Mouse (Mus musculus) heart, adult 9 months (tissue): Measurements from ENCODE around the gene Psme3.

Experiments
- DNase-seq, 2 experiments: peaks; one replicate each; pipeline ENCODE4 v3.0.0; 2022; ENCODE audit warnings: low spot score in 2 of 2

Psme3 gene

DNA sequence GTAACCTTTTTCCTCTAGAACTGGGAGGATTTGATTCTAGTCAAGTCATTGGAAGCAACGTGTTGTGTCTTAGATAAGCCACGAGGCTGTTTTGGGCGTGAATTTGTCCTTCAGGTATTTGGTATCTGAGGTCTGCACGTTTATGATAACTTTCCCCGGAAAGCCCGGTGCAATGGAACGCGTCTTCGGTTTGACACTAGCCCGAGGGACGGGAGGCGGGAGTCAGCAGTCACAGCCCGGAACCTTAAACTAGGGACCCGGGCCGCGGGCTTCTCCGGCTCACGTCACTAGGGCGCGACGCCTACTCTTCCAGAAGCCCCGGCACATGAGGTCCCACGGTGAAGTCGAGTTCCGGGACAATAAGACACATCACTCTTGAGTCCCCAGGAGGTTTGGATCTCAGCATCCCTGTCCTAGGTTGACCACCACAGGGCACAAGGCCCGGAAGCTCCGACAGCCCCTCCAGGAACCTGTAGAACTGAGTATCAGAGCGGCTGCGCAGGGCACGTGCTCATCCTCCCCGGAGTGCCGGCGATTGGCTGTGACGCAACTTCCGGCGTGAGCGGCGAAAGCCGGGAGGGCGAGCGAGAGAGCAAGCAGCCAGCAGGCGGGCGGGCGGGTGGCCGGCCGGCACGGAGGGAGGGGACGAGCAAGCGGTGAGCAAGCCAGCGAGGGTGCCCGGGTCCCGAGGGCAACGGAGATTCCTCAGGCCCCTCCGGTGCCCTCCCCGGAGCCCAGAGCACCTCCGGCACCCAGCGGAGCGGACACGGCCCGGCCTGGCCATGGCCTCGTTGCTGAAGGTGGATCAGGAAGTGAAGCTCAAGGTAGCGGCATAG lies at the start of gene Psme3:
Gene Psme3 (plus strand): TSS at position 549 of the 836 bp plus-strand sequence.
- peak; percentile 93 to 95 for DNase-seq

DNA sequence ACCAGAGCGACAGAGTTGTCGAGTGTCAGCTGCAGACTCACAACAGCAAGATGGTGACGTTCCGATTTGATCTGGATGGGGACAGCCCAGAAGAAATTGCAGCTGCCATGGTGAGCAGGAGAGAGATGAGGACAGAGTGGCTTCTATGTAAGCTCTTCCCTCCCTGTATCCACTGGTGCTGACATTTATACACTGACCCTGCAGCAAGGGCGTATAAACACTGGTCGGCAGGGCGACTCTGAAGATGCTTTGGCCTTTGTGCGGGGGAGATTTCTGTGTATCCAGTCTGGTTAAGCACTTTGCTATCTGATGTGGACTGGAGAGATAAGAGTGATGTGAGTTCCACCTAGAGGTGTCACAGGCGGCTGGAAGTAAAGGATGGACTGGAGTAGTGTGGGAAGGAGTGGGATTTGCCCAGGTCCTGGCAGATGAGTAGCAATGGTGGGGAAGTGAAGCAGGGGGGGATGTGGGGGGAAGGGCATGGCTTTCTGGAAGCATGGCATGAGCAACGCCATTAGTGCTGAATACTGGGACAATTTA lies 46.4 kb upstream of the Psme3 start:
- DNase-seq: no peak

DNA sequence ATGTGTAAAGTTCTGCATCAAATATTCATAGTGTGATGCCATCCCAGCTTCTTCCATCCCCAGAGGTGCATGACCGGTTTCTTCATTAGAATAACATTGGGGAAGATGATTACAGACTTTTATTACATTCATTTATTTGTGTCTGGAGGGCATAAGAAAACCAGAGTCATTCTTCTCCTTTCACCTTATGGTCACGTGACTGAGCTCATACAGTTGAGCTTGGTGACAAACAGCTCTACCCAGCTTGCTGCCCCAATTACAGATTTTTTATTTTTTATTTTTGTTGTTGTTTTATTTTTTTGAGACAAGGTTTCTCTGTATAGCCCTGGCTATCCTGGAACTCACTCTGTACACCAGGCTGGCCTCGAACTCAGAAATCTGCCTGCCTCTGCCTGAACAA lies 43.6 kb upstream of the Psme3 start:
- DNase-seq: no peak

DNA sequence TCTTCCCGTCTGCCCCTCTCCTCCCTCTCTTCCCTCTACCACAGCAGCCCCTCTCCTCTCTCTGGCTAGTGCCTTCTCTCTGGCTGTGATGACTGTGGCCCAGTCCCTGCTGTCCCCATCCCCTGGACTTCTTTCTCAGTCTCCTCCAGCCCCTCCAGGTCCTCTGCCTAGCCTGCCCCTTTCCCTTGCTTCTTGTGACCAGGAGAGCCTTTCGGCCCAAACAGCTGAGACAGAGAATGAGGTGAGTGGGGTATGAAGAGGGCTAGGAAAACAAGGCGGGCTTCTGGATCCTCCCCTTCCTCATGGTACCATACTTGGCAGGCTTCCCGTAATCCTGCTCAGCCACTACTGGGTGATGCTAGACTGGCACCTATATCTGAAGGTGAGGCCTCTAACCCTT lies 40.7 kb upstream of the Psme3 start:
- no peak for DNase-seq

DNA sequence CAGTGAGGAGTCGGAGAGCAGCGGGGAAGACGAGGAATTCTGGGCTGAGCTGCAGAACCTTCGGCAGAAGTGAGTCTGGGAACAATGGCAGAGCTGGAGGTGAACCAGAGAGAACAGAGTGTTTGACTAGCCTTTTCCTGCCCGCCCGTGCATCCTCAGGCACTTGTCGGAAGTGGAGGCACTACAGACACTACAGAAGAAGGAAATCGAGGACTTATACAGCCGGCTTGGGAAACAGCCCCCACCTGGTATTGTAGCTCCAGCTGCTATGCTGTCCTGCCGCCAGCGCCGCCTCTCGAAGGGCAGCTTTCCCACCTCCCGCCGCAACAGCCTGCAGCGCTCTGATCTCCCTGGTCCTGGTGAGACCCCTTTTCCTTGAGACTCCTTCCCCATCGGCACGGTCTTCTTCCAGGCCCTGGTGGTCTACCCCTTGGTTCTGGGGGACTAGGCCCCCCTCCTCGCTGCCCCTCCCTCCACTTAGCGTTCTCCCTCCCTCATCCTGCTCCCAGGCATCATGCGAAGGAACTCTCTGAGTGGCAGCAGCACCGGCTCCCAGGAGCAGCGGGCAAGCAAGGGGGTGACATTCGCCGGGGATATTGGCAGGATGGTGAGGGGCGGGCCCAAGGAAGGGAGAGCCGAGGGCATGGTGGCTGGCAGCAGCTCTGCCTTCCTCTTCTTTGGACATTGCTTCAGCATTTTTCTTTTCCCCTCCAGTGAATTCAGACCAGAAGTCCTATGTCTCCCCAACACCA lies 39.5 kb upstream of the Psme3 start:
- DNase-seq: no peak

DNA sequence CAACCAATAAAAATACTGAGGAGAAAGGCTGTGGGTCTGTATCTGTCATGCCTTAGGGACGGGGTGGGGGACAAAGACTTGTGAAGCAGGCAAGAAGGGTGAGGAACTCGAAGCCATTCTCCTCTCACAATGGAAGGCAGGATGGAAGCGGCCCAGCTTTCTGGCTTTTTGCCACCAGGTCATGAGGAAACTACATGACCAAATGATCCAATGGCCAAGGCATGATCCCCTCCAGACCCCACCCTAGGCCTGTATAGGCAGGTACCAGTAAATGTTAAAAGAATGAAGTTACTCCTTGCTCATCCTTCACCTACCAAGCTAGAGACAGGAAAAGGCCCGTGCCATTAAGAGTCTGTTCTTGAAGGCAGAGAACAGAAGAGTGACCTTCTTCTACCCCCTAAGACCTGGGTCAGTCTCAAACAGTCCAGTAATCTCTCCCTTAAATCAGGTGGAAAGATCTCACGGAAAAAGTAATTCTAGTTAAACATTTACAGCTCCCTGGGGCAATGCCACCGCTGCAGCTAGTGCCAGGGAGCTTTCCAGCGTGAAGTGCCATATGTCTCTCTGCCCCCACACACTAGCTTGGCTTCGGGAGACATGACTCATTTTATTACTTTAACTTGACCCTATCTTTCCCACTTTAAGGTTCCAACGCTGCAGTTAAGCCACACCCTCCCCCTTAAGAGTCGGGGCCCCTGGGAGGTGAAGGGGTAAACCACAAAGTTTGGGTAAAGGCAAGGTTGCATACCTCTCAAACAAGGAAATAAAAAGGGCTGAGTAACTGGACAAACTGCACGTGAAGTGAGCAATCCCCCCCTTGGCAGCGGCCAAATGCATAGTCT lies 38.4 kb upstream of the Psme3 start:
- DNase-seq: no peak

DNA sequence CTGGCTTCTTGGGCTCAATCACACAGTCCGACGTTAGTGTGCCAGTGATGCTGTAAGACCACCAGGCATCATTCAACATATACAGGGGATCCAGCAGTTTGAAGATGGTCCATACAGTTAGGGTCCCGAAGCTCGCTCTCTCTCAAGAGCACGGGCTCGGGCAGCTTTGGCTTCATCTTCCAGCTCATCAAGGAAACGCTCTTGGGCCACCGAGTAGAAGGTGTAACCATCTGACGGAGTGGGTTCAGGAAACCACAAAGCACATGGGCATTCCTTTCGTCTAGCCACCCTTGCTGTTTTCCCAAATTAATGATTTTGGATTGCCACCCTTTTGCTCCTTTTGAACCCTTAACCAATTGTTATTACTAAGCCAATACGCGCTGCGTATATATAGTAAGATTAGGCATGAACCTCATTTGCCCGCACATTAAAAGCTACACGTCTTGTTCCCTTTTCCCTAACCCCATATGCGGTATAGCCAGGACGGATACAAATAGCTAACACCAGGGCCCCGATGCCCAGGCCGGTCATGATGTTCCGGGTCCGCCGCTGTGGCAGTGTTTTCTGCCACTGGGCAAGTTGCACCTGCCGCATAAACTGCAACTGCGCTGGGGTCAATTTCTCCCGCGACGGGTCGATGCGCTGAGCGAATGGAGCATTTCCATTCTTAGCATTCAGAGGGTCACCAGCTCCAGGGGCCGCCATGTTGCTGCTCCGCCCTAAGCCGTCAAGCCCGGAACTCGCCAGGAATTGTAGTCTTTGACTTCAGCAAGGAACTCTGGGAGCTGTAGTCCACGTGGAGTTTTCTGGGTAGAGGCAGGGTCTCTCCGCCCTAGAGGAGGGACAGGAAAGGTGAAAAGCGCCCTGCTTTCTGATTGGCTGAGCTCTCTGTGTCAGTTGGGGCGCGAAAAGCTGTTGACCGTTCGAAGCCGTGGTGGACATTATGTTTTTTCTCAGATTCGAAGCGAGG lies 37.5 kb upstream of the Psme3 start, which contains the start of the genes Cntd1 and Coa3:
Gene Cntd1 (plus strand): TSS at position 790 of the 970 bp plus-strand sequence.
Gene Coa3 (minus strand): TSS at position 892 of the 970 bp plus-strand sequence.
- peak; percentile 86 to 87 for DNase-seq

DNA sequence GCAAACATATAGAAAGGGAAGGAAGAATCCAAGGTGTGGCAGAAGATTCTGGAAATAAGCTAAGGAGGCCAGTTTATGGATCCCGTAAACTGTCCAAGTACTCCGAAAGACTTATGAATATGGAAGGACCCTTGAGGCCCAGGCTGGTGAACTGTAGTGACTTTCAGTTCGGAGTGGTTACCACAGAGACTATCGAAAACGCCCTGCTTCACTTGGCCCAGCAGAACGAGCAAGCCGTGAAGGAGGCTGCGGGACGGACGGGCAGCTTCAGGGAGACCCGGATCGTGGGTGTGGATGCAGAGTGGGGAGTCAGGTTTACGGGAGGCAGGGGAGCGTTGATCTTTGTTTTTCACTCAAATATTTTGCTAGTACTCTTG lies 36.8 kb upstream of the Psme3 start:
- no peak for DNase-seq

DNA sequence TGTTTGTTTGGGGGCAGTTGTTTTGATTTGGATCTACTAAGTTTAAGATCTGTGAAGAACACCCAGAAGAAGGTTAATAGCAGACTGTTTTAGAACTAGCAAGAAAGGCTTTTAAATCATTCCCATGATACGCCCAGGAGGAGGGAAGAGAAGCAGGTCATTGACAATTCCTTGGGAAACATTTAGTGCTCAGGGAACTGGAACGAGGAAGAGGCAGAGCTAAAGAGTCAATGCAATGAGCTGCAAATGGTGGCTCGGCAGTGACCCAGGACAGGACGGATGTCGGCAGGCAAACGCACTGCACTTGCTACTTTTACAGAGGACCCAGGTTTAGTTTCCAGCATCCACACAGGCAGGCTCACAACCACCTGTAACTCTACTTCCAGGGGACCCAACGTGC lies 35.2 kb upstream of the Psme3 start:
- DNase-seq: no peak

DNA sequence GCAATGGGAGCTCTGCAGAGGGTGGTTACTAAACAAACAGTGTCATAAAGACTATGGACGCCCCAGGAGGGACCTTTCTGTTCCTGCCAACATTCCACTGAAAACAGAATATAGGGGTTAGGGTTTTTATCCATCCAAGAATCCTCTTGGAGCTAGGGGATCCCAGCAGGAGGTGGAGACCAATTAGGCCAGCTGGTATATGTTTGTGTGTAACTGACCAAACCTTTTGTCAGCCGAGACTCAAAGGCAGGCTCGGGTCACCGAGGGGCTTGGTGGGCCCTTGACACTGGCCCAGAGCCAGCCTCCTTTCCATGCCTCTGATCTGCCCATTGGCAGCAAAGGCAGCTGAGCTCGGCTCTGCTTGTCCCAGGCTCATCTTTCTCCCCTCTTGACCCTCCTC lies 33.1 kb upstream of the Psme3 start:
- DNase-seq: no peak

DNA sequence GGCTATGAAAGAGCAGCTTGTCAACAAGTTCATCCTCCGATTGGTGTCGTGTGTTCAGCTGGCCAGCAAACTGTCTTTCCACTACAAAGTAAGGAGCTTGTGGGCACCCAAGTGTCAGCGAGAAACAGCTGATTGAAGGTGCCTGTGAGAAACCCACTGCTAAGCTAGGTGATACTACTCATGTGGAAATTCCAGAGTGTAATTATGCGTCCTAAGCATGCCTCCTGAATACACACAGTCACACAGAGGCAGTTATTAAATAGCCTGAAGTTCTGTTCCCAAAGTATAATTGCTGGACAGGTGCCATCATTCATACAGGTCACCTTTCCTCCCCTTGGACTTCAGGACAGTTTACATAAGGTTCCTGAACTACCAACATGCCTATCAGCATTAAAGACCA lies 32.2 kb upstream of the Psme3 start:
- DNase-seq: no peak

DNA sequence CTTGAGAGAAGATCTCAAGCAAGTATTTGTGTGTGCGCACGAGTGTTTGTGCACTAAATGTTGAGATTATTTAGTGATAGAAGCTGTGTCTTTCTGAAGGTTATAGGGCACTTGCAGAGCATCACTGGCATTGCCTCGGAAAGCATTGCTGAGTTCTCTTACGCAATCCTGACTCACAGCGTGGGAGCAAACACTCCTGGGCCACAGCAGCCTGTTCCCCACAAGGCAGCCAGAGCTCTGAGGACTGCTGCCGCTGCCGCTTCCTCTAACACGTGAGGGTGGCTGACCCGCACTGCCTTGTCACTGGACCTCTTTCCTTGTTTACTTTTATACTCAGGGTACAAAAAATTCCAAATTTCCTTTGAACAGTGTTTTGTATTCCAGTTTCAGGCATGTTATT lies 28.7 kb upstream of the Psme3 start:
- DNase-seq: peak; percentile 32 to 40

DNA sequence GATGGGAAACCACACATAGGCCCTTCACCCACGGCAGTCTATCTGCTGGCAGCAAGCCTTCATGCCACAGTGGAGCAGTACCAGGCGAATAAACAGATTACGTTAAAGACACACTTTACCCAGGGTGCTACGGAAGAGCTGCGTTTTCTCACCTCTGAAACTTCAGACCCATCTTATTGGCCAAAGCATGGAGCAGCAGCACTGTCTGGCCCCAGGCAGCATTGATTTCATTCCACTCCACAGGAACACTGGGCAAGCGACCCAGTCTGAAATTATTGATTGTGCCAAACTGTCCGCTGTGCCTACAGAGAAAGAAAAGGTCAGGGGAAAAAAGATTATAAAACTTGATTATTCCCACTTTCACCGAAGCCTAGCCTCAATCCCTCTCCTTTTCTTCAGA lies 24.8 kb upstream of the Psme3 start:
- no peak for DNase-seq

DNA sequence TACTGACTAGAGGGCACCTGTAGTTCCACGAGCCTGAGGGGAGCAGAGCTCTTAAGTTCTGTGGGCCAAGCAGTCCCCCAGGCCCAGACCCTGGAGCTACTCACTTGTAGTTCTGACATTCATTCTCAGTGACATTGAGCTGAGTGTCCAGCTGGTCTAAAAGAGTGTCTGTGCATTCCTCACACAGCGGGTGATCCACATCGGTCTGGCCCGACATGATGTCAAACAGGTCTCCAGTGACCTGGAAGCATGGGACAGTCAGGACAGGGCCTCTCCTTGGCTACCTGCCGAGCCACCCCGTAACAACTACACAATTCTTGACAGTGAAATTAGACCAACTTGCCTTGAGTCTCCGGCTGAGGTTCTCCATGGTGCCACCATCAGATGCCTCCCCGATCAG lies 20.8 kb upstream of the Psme3 start:
- DNase-seq: no peak

DNA sequence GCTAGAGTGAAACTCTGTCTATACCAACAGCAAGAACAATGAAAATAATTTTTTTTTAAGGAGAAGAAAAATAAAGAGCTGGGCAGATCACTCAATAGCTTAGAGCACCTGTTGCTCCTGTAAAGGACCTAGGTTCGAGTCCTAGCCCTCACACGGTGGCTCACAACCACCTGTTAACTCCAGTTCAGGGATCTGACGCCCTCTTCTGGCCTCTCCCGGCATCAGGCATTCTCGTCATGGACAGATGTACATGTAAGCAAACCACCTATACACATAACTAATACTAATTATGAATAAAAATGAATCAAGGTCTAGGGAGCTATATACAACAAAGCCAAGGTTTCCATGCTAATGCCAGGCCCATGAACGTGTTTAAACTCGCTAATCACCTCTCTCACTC lies 15.1 kb upstream of the Psme3 start:
- no peak for DNase-seq

DNA sequence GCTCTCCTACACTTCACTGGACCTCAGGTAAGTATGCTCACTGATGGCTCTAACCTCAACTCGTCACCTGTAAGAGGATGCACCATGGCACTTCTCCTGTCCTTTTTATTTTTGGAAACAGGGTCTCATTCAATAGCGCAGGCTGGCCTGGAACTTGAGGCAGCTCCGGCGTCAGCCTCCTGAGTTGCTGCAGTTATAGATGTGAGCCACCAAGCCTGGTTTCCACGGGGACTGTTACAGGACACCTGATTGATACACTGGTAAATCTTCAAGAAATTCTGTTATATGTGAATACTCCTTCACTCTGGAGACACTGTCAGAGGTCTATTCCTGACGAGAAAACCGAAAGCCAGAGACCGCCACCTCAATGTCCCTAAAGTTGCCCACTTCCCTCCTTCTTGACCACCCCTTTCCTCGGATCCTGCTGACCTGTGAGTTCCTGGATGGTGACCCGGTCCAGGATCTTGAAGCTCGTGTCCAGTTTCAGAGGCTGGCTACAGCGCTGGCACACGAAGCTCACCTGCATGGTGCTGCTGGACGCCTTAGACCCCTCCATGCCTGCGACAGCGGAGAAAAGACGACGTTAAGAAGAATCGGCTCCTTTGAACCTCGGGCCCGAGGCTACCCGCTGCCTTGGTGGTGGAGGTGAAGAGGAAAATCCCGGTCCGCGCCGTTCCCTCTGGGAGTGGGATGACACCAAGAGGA lies 14.6 kb upstream of the Psme3 start:
- DNase-seq: no peak

DNA sequence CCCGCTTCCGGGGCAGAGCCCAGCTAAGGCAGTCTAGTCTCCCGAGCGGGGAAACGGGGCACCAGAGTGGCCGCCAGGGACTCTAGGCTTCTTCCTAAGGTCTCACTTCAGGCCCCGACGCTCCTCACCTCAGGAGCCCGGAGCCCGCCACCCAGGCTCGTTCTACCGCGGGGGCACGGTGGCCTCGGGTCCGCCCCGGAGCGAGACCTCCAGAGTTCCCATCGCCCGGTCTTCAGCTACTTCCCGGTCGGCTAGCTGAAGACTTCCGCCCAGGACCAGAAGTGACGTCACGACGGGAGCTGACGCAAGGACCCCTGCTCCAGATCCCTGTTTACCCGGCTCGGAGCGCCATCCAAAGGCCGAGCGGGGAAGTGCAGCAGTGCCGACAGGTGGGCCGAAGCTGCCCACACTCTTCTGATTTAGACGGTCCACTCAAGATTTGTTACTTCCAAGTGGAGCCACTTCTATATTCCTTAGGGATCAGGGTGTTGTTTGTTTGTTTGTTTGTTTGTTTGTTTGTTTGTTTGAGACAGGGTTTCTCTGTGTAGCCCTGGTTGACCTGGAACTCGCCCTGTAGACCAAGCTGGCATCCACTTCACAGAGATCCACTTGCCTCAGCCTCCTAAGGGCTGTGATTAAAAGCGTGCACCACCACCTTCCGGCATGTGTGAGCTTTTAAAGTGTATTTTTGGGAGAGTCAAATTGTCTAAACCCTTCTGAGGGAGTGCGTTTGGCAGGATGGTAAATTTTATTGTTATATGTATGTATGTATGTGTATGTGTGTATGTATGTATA lies 13.8 kb upstream of the Psme3 start, which contains the start of gene Becn1:
Gene Becn1 (minus strand): TSS at position 283 of the 795 bp plus-strand sequence.
- peak; percentile 93 to 94 for DNase-seq

DNA sequence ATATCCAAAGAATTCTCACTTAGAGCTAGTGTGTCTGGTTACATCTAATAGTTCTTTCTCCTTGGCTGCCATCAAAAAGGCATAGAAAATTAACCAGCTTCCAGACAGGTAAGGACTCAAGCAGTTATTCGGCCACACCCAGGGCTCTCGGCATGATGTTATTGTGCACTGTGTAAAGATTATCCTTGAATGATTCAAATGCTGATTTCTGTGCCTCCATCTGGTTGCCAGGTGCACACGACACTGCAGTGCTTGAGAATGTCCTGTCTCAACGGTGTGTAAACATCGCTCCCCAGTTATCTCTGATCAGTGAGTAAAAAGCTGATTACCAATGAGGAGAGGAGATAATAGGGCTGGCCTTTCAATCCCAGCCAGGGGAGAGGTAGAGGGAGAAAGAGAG lies 8.3 kb upstream of the Psme3 start:
- no peak for DNase-seq

DNA sequence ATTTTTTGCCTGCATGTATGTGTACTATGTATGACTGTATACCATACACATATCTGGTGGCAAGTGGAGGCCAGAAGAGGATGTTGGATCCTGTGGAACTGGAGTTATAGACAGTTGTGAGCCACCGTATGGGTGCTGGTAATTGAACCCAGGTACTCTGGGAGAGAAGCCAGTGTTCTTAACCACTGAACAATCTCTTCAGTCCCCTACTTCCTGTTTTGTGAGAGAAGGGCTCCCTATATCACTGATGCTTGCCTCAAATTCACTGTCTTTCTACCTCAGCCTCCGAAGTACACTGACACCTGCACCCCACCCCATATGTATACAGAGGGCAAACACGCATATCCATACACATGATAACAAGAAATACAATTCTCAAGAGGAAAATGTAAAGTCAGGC lies 4.9 kb upstream of the Psme3 start:
- no peak for DNase-seq
